Mouse (Mus musculus) cortical plate, adult 2 months (tissue): Measurements from ENCODE around the gene Epn3. TPM values are rescaled to one million over a fixed set of nuclear protein-coding genes. Genes with fewer than 3 reads are reported as not detected.
A peak's percentile ranks its signal among the peaks of the same experiment; 100 is the strongest.

Experiments used
- H3K27ac ChIP-seq: fragments of 200-500 bp; 2 replicates; pipeline ENCODE4 v1.5.1; 2012; ENCODE audit warnings: low read length, control low read depth, inconsistent platforms; ENCODE audit not compliant: insufficient read depth
- H3K4me1 ChIP-seq: fragments of 200-500 bp; 2 replicates; pipeline ENCODE4 v1.6.1; 2011; ENCODE audit warnings: low read length; ENCODE audit not compliant: control insufficient read depth, insufficient read depth
- H3K4me3 ChIP-seq: fragments of 200-500 bp; 2 replicates; pipeline ENCODE4 v1.5.1; 2011; ENCODE audit warnings: mild to moderate bottlenecking, low read length, control low read depth; ENCODE audit not compliant: insufficient read depth
- CTCF ChIP-seq: fragments of 200-500 bp; IDR thresholded peaks from 2 replicates; pipeline ENCODE4 v1.5.1; 2011; ENCODE audit warnings: mild to moderate bottlenecking, control low read depth, low read length; ENCODE audit not compliant: insufficient read depth; ENCODE audit errors: extremely low read depth
- POLR2A ChIP-seq: fragments of 200-500 bp; IDR thresholded peaks from 2 replicates; pipeline ENCODE4 v1.6.1; 2011; ENCODE audit warnings: mild to moderate bottlenecking, low read length, control low read depth; ENCODE audit not compliant: insufficient read depth; ENCODE audit errors: extremely low read depth
- polyA plus RNA-seq: library from polyadenylated mRNA; depleted of rRNA; stranded (reverse); fragments of >200 nt; gene quantifications from 2 replicates; pipeline ENCODE4 v1.2.3, GENCODE M21; 2012

The Epn3 gene
- polyA plus RNA-seq, 1 experiment = 0.98 TPM

DNA sequence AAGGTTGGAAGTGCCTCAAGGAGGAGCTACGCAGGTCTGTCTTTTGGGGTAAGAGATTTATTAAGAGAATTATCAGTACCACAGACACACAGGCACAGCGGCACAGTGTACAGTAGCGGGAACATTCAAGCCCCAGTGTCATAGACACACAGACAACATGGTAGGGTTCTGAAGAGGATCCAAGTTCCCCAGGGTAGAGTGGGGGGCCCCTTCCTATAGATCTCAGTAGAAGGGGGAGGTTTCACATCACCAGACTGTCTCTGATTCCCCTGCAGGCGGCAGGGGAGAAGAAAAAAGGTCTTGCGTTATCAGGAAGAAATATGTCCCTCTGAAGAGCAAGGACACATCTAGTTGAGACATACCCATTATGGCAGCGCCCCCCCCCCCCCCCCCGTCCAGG is 40.0 kb upstream of the Epn3 start:
- H3K4me3 ChIP-seq = no peak overlapping the region
- no peaks in the 10 kb centered on the region for H3K4me1 ChIP-seq
- no peak overlapping the region for H3K27ac ChIP-seq
- TF ChIP-seq POLR2A (no peak), CTCF (no peak)

DNA sequence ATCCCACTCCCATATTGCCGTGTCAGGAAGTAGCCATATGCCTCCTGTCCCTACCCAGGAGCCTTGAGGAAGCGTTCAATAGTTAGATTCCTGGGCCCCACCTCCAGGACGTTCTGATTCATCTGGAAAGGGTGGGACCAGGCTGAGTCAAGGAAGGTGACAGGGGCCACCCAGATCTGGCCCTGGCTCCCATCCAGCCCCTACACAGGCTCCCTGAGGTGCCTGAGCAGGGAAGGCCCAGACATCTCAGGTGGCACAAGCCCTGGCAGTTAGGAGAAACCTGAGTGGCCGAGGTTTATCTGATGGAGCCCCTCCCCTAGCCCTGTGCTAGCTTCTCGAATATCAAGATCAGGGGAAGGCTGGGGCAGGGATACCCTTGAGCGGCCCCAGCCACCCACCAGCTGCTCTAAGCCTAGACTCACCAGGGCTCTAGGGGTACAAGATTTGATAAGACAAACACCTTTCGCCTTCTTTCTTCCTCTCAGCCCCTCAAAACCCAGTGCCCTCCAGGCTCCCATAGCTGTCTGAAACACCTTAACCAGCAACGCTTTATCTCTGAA is 39.0 kb upstream of the Epn3 start:
- TF ChIP-seq CTCF (no peak), POLR2A (no peak)
- Histone ChIP-seq H3K27ac (no peak overlapping the region), H3K4me1 (no peaks in the 10 kb centered on the region), H3K4me3 (no peak overlapping the region)

DNA sequence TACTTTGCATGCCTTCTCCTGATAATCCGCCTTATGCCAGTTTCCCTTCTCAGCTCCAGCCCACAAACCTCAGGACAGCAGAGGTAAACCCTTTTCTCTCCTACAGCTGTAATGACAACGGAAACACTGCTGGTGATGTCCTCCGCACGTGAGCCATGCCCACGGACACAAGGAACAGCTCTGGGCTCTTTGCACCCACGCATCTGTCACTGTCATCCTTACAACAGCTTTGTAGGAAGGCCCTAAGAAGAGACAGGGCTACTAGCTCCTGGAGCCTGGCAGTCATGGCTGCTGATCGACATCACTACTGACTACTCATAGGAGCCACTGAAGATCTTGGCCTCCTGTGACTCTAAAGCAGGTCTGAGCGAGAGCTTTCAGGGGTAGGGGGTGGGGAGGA is 33.4 kb upstream of the Epn3 start:
- no peak for TF ChIP-seq POLR2A
- Histone ChIP-seq H3K4me1 (no peaks in the 10 kb centered on the region), H3K4me3 (no peak overlapping the region), H3K27ac (no peak overlapping the region)

DNA sequence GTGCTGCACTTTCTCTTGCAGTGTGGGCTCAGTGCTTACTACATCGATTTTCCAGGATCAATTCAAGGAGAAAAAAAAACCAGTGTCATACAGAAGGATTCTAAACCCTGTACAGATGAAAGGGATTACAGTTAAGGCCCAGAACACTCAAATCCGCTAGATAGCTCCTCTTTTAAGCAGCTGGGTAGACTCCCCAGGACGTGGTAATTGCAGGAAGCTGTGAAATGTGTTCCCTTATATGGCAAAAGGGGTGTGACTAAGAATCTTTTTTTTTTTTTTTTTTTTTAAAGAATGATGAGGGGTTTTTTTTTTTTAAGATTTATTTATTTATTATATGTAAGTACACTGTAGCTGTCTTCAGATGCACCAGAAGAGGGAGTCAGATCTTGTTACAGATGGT is 29.1 kb upstream of the Epn3 start:
- TF ChIP-seq POLR2A (no peak), CTCF (no peak)
- no peak overlapping the region for H3K4me3 ChIP-seq
- H3K4me1 ChIP-seq = no peaks in the 10 kb centered on the region
- no peak overlapping the region for H3K27ac ChIP-seq

DNA sequence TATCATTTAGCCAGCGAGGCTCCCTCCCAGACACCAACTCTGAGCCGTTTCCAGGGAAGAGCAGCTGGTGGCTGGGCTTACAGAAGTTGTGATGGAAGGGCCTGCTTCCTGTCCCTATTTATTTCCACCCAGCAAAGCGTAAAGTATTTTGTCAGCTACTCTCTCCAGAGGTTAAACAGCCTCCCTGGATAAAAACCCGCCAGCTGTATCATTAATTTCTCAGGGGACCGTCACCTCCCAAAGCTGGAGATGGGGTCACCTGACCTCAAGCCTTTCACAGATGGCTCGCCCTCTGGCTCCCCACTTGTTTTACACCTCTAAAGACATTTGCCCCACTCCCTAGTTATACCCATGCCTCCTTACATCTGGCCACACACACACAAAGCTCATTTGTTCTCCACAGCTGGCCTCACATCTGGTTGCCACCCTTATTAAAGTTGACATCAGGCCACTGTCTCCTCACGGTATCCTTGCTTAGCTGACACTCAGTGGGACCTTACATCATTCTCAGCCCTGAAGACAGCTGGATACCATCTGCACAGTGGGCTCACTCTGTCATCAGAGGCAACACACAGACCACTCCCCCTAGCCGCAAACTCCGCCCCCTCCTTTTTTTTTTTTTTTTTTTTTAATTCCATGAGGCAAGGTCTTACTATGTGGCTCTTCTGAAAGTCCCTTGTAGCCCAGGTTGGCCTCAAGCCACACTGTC is 26.6 kb upstream of the Epn3 start:
- TF ChIP-seq CTCF (no peak), POLR2A (no peak)
- no peaks in the 10 kb centered on the region for H3K4me1 ChIP-seq
- no peak overlapping the region for H3K4me3 ChIP-seq
- no peak overlapping the region for H3K27ac ChIP-seq

DNA sequence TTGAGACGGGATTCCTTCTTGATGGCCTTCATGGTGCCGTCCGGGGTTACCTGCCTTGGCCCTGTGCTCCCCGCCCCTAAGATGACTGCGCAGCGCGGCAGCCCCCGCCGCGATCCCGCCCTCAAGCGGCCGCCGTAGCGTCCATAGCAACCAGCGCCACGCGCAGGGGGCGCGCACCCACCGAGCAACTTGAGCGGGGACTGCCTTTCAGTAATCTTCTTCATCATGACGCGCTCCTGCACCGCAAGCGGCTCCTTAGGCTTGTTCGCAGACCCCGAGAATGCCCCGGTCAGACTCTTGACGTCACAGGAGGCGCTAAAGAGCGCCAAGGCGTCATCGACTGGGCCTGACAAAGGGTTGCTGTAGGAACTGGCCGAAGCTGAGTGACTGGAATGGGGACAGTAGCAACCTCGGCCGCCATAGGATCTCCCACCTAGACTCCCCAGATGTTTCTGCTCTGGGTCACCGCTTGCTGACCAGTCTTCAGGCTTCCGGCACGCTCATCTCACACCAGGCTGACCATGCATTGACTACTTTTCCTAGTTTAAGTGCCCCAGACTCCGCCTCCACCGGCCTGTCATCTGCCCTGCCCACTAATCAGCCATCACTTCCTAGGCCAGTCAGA is 21.6 kb upstream of the Epn3 start, which contains the start of gene Mycbpap:
Mycbpap (minus strand) TSS at position 524 of the 625 bp plus-strand sequence.
- TF ChIP-seq POLR2A (0 out of 2 replicates have a peak, but pooled peaks have one; percentile 5), CTCF (no peak)
- Histone ChIP-seq H3K4me3 (peak within 1 kb of the TSS; percentile 55), H3K4me1 (no peaks in the 10 kb centered on the region), H3K27ac (no peak within 1 kb of the TSS)

DNA sequence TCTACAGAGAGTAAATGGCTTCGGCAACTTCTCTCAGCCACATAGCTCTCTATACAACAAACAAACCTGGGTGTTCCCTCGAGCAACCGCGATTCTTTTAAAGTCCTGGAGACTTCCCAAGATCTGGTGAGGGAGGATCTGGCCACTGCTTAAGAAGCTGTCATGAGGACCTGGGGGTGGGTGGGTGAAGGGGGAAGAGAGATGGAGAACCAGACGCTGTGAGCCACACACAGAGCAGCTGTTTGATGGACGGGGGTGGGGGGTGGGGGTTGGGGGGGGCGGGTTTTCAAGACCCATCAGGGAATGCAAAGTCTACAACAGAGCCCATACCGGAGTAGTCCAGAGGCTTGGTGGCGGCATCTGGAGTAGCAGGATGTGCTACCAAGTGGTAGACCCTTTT is 13.7 kb upstream of the Epn3 start:
- Histone ChIP-seq H3K27ac (no peak overlapping the region), H3K4me1 (no peaks in the 10 kb centered on the region), H3K4me3 (no peak overlapping the region)
- TF ChIP-seq POLR2A (no peak), CTCF (no peak)

DNA sequence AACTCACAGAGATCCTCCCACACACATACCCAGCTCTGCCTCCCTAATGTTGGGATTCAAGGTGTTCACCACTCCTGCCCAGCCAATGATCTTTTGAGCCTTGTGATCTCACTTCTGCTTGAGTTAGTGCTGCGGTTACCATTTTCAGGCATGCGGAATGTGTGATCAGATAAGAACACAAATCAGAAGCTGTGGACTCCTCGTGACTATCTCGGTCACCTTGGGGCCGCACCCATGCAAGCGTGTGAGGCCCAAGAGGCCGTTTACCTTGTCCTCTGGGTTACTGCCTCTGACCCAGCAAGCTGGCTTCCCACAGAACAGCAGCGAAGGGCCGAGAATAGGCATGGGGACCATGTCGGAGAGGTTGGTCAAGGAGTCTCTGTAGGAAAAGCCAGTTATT is 9.2 kb upstream of the Epn3 start:
- no peak overlapping the region for H3K4me3 ChIP-seq
- no peak for TF ChIP-seq POLR2A
- TF ChIP-seq CTCF = no peak
- no peak overlapping the region for H3K27ac ChIP-seq
- H3K4me1 ChIP-seq = no peaks in the 10 kb centered on the region

DNA sequence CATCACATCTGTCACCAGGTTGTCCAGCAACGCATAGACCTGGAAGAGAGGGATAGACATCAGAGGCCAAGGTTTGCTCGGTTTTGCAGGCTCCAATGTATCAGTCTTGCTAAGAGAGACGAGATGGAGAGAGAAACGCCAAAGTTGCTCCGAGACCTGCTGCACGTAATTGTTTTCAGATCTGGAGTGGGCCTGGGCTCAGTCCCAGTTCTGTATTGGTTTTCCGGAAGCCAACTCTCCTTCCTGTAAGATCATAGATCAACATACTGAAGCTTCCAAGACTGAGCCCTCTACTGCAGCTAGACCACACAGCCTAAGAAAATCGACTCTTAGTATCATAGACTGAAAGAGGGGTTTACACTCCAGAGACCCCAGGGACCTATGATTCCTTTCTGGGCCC is 1.7 kb upstream of the Epn3 start:
- H3K4me1 ChIP-seq = no peaks in the 10 kb centered on the region; the same call in 1 of the 2 replicates
- H3K27ac ChIP-seq = no peak overlapping the region
- no peak overlapping the region for H3K4me3 ChIP-seq
- no peak for TF ChIP-seq POLR2A

DNA sequence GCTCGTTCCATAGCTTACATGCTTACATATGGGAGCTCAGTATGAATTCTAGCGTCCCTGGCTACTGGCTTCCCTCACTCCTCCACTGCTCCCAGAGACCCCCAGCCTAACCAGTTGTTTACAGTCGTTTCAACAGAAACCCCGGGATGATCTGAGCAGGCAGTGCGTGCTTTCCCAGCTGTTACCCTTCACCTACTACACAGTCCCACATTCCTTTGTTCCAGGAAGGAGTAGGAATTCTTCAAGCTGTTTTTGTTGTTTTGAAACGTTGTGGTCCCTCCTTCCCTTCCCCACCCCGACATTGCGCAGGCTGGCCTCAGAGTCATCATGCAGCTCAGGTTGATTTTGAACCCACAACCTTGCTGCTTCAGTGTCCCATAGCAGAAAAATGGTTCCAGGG is 588 bp upstream of the Epn3 start:
- Histone ChIP-seq H3K4me1 (no peaks in the 10 kb centered on the region; the same call in 1 of the 2 replicates), H3K4me3 (no peak overlapping the region), H3K27ac (no peak overlapping the region)
- no peak for TF ChIP-seq POLR2A
- no peak for TF ChIP-seq CTCF
